Mouse (Mus musculus) cerebellum, adult 8-10 months (tissue): Measurements from ENCODE around the gene Fancc.

Experiments used
- DNase-seq: peaks from one replicate; pipeline ENCODE4 v3.0.0; 2022

The Fancc gene

GRCm38 (mm10) chr13:63496646-63497582, at the start of gene Fancc:
Gene Fancc (minus strand): TSS chr13:63497278.
- DNase-seq: no peak

DNA sequence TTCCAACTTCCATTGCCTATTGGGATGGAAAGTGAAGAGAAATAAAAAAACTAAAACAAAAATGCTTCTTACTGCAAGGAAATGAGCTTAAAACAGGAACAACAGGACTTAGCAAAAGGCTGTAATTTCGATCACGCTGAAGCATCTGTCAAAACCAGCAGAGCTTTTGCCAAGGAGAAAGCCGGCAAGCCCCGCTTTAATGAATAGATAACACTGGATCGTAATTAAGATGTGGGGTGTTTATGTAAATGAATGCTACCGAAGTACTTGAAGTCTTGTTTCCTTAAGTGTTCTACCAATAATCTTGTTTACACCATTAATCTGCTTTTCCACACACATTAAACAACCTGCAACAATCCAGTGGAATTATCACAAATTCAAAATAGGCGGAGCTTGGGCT, 48.2 kb upstream of the Fancc start:
- DNase-seq: no peak

- DNase-seq: no peak
These were observed 47.8 kb upstream of the Fancc start for GRCm38 (mm10) chr13:63544967-63545253.

DNA sequence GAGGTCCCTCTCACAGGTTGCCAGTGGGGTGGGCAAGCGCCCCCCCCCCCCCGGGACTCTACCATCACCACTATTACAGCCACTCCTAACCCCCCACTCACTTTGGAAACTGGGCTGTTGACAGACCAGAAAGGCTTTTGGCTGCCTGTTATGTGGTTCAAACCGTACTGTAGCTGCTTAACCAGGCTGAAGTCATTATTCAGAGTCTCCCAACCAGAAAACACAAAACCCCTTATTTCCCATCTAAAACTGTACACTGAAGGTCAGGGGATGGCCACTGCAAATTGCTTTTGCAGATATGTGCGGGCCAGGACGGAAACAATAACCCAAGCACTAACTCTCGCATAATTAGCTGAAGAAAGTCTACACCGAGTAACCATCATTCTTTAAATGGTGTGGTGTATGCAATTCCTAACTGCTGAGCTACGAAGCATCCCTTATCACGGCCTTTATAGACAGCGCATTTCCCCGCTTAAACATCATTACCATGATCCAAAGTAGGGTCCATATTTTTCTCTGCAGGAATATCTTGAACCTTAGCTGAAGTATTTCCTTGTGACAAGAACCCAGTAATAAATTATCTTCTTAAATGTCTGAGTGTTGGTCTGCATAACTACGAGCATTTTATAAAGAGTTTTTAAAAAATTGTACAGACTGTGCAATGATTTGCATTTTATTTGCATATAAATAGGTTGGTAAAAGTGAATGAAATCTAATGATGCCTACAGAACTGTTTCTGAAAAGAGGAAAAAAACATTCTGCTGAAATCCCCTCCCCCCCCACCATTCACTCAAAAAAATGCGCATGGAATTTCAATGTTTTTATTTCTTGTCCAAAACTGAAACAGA, 47.3 kb upstream of the Fancc start:
- no peak for DNase-seq

- no peak for DNase-seq
These were observed 46.4 kb upstream of the Fancc start for GRCm38 (mm10) chr13:63543459-63543858.

GRCm38 (mm10) chr13:63542796-63543384, 45.8 kb upstream of the Fancc start:
- DNase-seq: no peak

GRCm38 (mm10) chr13:63541510-63541909, 44.4 kb upstream of the Fancc start:
- no peak for DNase-seq

GRCm38 (mm10) chr13:63540584-63540983, 43.5 kb upstream of the Fancc start:
- DNase-seq: no peak

DNA sequence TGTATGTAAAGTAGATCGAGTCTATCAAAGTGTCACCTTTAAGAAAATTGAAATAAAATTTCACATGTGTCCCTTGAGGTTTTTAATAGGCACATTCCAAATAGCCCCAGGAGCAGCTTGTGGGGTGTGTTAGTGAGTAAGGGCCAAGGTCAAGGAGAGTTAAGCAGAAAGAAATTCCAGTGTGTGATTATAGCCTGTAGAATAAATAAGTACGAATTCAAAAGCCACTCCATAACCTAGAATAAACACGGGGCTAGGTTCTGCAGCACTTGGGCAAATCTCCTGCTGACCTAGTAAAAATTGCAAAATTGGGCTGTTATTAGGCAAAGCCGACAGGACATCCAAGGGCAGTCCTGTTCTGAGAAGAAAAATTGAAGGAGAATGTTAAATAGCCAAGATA, 37.9 kb upstream of the Fancc start:
- DNase-seq: no peak

DNA sequence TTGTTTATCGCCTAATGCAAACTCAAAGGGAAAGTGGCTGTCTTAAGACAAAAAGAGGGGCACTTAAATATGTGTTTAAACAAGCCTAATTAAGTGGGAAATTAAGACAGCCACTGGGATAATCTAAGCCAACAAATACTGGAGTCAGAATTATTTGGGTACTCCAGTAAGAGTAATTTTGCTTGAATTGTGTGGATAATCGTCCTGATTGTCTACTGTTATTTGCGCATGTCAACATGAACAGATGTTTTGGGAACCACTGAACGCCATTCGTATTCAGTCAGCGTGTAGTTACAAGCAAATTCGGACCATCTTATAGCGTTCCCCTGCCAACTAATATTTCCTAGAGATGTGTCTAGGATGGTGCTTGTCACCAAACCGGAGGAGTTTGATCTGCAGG, 33.8 kb upstream of the Fancc start:
- DNase-seq: no peak

GRCm38 (mm10) chr13:63530371-63530764, 33.3 kb upstream of the Fancc start:
- no peak for DNase-seq

- no peak for DNase-seq
These were observed 32.7 kb upstream of the Fancc start for GRCm38 (mm10) chr13:63529602-63530370.

GRCm38 (mm10) chr13:63528852-63529251, 31.8 kb upstream of the Fancc start:
- DNase-seq: no peak

DNA sequence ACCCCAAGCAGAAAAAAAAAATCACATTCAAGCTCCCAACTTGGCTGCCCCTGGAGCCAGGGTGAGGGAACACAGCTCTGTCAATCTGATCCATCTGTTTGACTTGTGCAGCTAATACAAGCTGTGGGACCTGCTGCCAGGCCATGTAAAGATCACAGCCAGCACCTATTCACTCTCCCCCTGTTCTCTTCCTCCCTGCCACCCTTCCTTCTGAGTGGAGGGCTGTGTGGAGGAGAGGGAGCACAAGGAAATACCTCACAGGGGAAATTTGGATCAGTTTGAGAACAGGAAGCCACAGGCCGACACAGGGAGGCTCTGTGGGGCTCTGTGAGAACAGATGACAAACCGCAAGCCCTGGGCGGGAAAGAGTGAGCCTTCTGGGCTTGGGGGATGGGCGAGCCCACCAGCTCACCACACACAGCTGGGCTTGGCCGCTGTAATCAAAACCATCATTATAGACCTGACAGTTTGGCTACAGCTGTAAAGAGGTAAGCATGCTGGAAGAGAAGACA, 31.1 kb upstream of the Fancc start:
- no peak for DNase-seq

- DNase-seq: no peak
These were observed 28.6 kb upstream of the Fancc start for GRCm38 (mm10) chr13:63525571-63526197.

GRCm38 (mm10) chr13:63524608-63525570, 27.8 kb upstream of the Fancc start:
- peak; percentile 51 for DNase-seq

GRCm38 (mm10) chr13:63524061-63524460, 27.0 kb upstream of the Fancc start:
- no peak for DNase-seq

GRCm38 (mm10) chr13:63522832-63523231, 25.8 kb upstream of the Fancc start:
- DNase-seq: no peak

DNA sequence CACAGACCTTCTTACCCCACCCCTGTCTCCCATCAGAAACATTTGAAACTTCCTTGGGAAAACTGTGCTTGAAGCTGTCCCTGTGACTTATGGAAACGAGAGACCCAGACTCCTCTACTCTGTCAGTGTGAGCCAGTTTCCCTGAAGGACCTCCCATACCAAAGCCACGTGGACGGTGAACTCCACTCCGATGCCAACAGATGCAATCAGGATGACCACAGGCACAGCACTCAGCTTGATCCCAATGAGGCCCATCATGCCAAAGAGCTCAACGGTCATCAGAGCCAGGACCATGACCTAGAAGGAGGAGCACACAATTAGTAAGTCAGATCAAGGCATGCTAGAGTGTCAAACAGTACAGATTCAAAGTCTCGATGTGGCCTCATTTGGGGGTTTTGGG, 23.0 kb upstream of the Fancc start:
- DNase-seq: no peak

DNA sequence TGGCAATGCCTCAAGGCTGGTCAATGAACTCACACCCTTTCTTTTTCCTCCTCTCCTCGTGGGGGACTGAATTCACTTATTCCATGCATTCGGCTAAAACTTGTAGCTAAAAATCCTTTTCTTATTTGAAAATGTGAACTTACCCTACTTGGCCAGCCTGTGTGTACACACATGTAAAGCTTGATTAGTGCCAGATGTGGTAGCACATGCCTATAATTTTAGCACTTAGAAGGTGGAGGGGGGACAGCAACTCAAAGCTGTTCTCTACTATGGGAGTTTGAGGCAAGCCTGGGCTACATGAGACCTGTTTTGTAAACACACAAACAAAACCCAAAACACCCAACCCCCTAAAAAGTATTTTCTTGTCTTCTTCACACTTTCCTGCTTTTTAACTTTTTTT, 19.5 kb upstream of the Fancc start:
- no peak for DNase-seq

DNA sequence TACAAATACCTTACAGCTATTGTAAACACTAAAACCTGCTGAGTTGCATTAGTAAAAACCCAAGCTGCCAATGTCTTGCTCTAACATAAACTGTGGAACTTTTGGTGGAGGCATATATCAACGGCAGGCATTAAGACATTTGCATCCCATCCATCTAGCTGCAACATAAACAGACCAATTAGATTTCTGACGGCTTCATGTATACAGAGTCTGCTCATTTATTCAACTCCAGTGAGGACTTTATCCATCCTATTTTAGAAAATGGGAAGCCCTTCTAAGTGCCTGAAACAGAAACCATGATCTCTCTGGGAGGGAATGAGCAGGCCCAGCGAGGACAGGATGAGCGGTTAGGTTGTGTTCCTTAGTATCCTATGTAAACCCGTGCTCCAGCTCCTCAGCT, 18.5 kb upstream of the Fancc start:
- no peak for DNase-seq
